Mouse (Mus musculus) ES-Bruce4 (cell line): Measurements from ENCODE around the gene Slc45a3. TPM values are rescaled to one million over a fixed set of nuclear protein-coding genes. Genes with fewer than 3 reads are reported as not detected.

Experiments used
- H3K27ac ChIP-seq: 2 replicates; pipeline ENCODE4 v1.5.1; 2012; ENCODE audit warnings: low read length, inconsistent platforms; ENCODE audit not compliant: insufficient read depth
- H3K27me3 ChIP-seq: 2 replicates; pipeline ENCODE4 v1.6.1; 2012; ENCODE audit warnings: mild to moderate bottlenecking, low read length, inconsistent platforms; ENCODE audit not compliant: control insufficient read depth, poor library complexity, insufficient read depth, severe bottlenecking
- H3K36me3 ChIP-seq: 2 replicates; pipeline ENCODE4 v1.6.1; 2012; ENCODE audit warnings: inconsistent platforms, mild to moderate bottlenecking, low read length, moderate library complexity; ENCODE audit not compliant: control insufficient read depth, poor library complexity, insufficient read depth, severe bottlenecking
- H3K4me1 ChIP-seq: one replicate; pipeline ENCODE4 v1.8.1; 2011; ENCODE audit warnings: low read length; ENCODE audit not compliant: control insufficient read depth, insufficient read depth
- H3K4me3 ChIP-seq: 2 replicates; pipeline ENCODE4 v1.5.1; 2011; ENCODE audit warnings: low read depth, mild to moderate bottlenecking, low read length
- H3K9ac ChIP-seq: 2 replicates; pipeline ENCODE4 v1.6.1; 2012; ENCODE audit warnings: low read depth, mild to moderate bottlenecking, inconsistent platforms; ENCODE audit not compliant: poor library complexity, severe bottlenecking
- H3K9me3 ChIP-seq: replicated peaks from 2 replicates; pipeline ENCODE4 v1.6.1; 2012; ENCODE audit warnings: mild to moderate bottlenecking, low read length, inconsistent platforms; ENCODE audit not compliant: control insufficient read depth, poor library complexity, insufficient read depth, severe bottlenecking
- CTCF ChIP-seq: IDR thresholded peaks from one replicate; pipeline ENCODE4 v1.8.1; 2011; ENCODE audit warnings: low read depth, low read length
- EP300 ChIP-seq: IDR thresholded peaks from 2 replicates; pipeline ENCODE4 v1.6.1; 2011; ENCODE audit warnings: low read depth, low read length; ENCODE audit not compliant: insufficient read depth
- POLR2A ChIP-seq: IDR thresholded peaks from one replicate; pipeline ENCODE4 v1.8.1; 2011; ENCODE audit warnings: low read length; ENCODE audit not compliant: insufficient read depth
- polyA plus RNA-seq: library from polyadenylated mRNA; stranded (reverse); fragments of >200 nt; gene quantifications from 2 replicates; pipeline ENCODE4 v1.2.4, GENCODE M21; 2011; ENCODE audit warnings: low read depth; ENCODE audit not compliant: missing spikeins, insufficient read depth, insufficient read length

The Slc45a3 gene
- polyA plus RNA-seq, 1 experiment = 3.3 TPM

DNA sequence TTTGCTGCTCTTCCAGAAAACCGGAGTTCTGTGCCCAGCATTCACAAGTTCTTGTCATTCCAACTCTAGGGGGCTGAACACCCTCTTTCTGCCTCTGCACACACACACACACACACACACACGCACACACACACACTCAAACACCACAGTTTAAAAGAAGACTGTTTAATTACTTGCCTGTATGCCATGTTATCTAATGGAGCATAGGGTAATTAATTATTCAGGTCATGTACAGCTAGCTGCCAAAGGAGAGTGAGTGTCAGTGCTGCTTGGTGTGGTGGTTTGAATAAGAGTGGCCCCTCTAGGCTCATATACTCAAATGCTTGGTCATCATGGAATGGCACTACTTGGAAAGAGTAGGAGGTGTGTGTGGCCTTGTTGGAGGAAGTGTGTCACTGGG lies 21.0 kb downstream of the Slc45a3 start:
- Histone ChIP-seq H3K36me3 (no peaks in the 10 kb centered on the region), H3K27ac (no peak overlapping the region), H3K9me3 (no peaks in the 10 kb centered on the region), H3K4me1 (no peaks in the 10 kb centered on the region), H3K9ac (no peak overlapping the region), H3K27me3 (no peaks in the 10 kb centered on the region), H3K4me3 (no peak overlapping the region)
- TF ChIP-seq EP300 (no peak), CTCF (no peak), POLR2A (no peak)

DNA sequence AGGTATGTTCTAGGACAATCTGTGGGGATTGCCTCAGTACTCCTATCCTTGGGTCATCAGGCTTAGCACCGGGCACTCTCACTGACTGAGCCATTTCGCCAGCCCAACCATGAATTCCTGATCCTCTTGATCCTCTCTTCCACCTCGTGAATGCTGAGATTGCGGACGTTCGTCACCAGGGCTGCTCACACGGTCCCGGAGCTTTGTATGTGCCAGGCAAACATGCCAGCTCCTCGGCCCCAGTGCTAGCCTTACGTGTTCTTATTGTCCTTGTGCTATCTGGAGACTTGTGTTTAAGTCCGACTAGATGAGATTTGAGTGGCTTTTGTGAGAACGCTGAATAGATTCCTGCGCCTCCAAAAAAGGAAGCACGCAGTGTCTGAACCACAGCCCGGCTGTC lies 24.7 kb downstream of the Slc45a3 start:
- Histone ChIP-seq H3K27me3 (no peaks in the 10 kb centered on the region), H3K27ac (no peak overlapping the region), H3K9ac (no peak overlapping the region), H3K4me3 (no peak overlapping the region), H3K4me1 (no peaks in the 10 kb centered on the region), H3K9me3 (no peaks in the 10 kb centered on the region), H3K36me3 (no peaks in the 10 kb centered on the region)
- no peak for TF ChIP-seq EP300
- no peak for TF ChIP-seq CTCF
- TF ChIP-seq POLR2A = no peak

DNA sequence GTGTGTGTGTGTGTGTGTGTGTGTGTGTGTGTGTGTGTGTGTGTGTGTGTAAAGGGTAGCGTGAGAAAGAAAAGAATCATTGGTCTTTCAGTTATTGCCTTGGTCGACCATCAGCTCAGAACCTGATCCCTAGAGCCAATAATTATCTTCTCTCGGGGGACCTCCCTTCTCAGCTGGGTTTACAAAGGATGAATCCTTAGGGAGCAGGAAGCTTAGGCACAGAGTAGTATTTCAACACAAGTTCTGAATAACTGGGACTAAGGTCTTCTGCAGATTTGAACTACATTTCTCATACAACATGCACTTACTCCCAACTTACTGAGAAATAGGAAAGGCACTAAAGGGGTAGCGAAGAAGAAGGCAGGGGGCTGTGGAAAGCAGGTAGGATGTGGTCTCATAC lies 26.7 kb downstream of the Slc45a3 start:
- Histone ChIP-seq H3K36me3 (no peaks in the 10 kb centered on the region), H3K9me3 (no peaks in the 10 kb centered on the region), H3K27me3 (no peaks in the 10 kb centered on the region), H3K9ac (no peak overlapping the region), H3K4me1 (no peaks in the 10 kb centered on the region), H3K4me3 (no peak overlapping the region), H3K27ac (no peak overlapping the region)
- TF ChIP-seq POLR2A (no peak), CTCF (no peak), EP300 (no peak)

DNA sequence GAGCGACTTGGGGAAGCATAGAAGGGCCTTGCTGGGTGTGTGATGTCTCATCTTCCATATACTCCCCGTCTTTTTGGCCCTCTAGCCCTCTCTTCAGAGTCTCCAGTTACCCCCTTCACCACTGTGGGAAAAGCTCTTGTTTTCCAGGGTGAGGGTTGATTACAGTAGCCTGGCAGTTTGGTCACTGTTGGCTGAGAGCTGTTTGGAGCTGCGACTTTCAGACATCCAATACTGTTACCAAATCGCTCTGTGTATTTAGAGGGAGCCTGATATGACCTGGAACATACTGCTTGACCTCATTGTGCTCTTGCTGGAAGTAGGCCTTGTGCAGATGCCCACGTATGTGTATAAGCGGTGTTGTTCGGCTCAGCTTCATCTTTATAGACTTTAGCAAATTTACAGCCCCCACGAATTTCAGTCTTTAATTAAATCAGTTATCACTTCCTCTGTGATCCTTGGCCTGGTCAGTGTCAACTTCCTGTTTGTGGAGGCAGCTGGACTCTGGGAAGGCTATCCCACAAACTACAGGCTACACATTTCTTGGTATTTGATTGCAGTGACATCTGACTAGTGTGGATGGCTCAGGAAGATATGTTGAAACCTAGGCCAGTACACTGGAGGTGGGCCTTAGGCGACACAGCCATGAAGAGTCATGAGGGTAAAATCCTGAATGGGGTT lies 27.5 kb downstream of the Slc45a3 start:
- Histone ChIP-seq H3K9ac (no peak overlapping the region), H3K27me3 (no peaks in the 10 kb centered on the region), H3K4me1 (no peaks in the 10 kb centered on the region), H3K27ac (no peak overlapping the region), H3K9me3 (no peaks in the 10 kb centered on the region), H3K4me3 (no peak overlapping the region), H3K36me3 (no peaks in the 10 kb centered on the region)
- no peak for TF ChIP-seq CTCF
- no peak for TF ChIP-seq POLR2A
- no peak for TF ChIP-seq EP300

DNA sequence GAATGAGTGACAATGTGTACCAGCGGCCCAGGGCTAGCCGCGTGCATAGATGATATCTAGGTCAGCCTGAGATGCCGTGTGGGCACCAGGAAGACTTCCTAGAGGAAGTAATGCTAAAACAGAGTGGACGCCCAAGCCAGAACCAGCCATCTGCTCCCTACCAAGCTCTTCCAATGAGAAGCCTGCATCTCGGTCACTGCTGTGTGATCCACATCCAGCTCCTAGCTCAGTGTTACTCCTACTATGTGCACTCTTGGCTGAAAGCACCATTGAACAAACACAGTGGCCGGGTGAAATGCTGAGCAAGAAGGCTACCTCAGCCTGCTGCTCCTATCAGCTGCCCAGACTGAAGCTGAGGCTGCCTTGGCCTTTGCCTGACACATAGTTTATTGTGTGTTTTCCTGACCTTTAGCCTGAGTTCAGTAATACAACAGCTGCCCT lies 29.8 kb downstream of the Slc45a3 start:
- Histone ChIP-seq H3K27me3 (no peaks in the 10 kb centered on the region), H3K9ac (no peak overlapping the region), H3K27ac (no peak overlapping the region), H3K4me1 (no peaks in the 10 kb centered on the region), H3K36me3 (no peaks in the 10 kb centered on the region), H3K4me3 (no peak overlapping the region), H3K9me3 (no peaks in the 10 kb centered on the region)
- TF ChIP-seq EP300 (no peak), CTCF (no peak), POLR2A (no peak)

DNA sequence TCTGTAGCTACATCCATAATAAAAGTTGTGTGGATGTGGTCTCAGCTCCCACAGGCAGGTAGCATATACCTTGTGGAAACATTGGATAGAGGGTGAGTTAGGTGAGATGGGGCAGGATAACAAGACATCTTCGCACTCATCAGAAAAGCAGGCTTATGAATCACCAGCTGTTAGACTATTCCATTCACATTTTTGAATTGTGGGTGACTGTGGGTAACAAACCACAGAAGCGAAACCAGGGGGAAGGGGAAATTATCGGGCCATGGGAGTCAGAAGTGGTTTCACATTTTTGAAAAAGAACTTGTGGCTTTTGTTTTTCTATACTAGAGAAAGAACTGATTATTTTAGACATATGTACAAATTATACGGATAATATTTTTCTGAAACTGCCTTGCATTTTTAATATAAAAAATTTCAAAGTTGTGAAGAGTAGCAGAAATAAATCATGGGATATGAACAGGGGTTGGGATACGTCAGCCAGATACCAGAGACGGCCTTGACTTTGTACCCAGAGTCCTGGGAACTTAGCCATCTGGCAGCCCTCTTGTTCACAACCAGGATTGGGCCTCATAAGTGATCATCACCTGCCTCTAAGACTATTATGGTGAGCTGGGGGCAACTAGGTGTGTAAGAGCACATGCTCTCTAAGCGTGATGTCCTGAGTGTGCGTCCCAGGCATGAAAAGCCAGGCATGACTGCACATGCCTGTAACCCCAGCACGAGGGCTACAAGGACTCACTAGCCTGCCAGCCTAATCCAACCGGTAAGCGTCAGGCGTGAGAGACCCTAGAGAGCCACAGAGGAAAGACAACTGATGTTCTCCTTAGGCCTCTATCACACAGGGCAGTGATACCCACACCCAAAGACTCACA lies 30.6 kb downstream of the Slc45a3 start:
- TF ChIP-seq CTCF (no peak), POLR2A (no peak), EP300 (no peak)
- Histone ChIP-seq H3K9ac (no peak overlapping the region), H3K27ac (no peak overlapping the region), H3K4me1 (no peaks in the 10 kb centered on the region), H3K4me3 (no peak overlapping the region), H3K9me3 (no peaks in the 10 kb centered on the region), H3K27me3 (no peaks in the 10 kb centered on the region), H3K36me3 (no peaks in the 10 kb centered on the region)
